Mouse (Mus musculus) Muller cell, postnatal 12 days (primary cell): Measurements from ENCODE around the gene Gtf2e1.

Experiments used
- DNase-seq: peaks from one replicate; pipeline ENCODE4 v3.0.0-alpha.2; 2015; ENCODE audit errors: inconsistent ontology term

Gtf2e1 gene

GRCm38 (mm10) chr16:37539611-37540580 lies at the start of gene Gtf2e1, which contains the start of gene Rabl3:
TSS of gene Gtf2e1 (minus strand) at chr16:37539789.
TSS of gene Rabl3 (plus strand) at chr16:37539885.
- DNase-seq, result peak; percentile 97

- no peak for DNase-seq
Observed at GRCm38 (mm10) chr16:37585129-37585563, 45.6 kb upstream of the Gtf2e1 start.

GRCm38 (mm10) chr16:37584218-37585035 lies 44.8 kb upstream of the Gtf2e1 start:
- peak; percentile 88 for DNase-seq

GRCm38 (mm10) chr16:37583801-37584200 lies 44.2 kb upstream of the Gtf2e1 start:
- no peak for DNase-seq

- DNase-seq, result no peak
Observed at GRCm38 (mm10) chr16:37583306-37583705, 43.7 kb upstream of the Gtf2e1 start.

GRCm38 (mm10) chr16:37581901-37582300 lies 42.3 kb upstream of the Gtf2e1 start:
- no peak for DNase-seq

- DNase-seq, result no peak
Observed at GRCm38 (mm10) chr16:37580651-37581050, 41.1 kb upstream of the Gtf2e1 start.

- DNase-seq, result no peak
Observed at GRCm38 (mm10) chr16:37579994-37580393, 40.4 kb upstream of the Gtf2e1 start, which contains the start of gene Hgd. TSS of gene Hgd (plus strand) at chr16:37580153.

GRCm38 (mm10) chr16:37579591-37579990 lies 40.0 kb upstream of the Gtf2e1 start:
- no peak for DNase-seq

- no peak for DNase-seq
Observed at GRCm38 (mm10) chr16:37575325-37575724, 35.7 kb upstream of the Gtf2e1 start.

- no peak for DNase-seq
Observed at GRCm38 (mm10) chr16:37573061-37573460, 33.5 kb upstream of the Gtf2e1 start.

- no peak for DNase-seq
Observed at GRCm38 (mm10) chr16:37572117-37572754, 32.6 kb upstream of the Gtf2e1 start.

- no peak for DNase-seq
Observed at GRCm38 (mm10) chr16:37571554-37571953, 32.0 kb upstream of the Gtf2e1 start.

GRCm38 (mm10) chr16:37567113-37568050 lies 27.8 kb upstream of the Gtf2e1 start:
- peak; percentile 7 for DNase-seq

GRCm38 (mm10) chr16:37566107-37566506 lies 26.5 kb upstream of the Gtf2e1 start:
- DNase-seq, result no peak

GRCm38 (mm10) chr16:37565117-37565516 lies 25.5 kb upstream of the Gtf2e1 start:
- DNase-seq, result no peak

GRCm38 (mm10) chr16:37562961-37563360 lies 23.4 kb upstream of the Gtf2e1 start:
- DNase-seq, result no peak

- DNase-seq, result no peak
Observed at GRCm38 (mm10) chr16:37562414-37562813, 22.8 kb upstream of the Gtf2e1 start.

- no peak for DNase-seq
Observed at GRCm38 (mm10) chr16:37552824-37553223, 13.2 kb upstream of the Gtf2e1 start.

- DNase-seq, result no peak
Observed at GRCm38 (mm10) chr16:37550981-37551380, 11.4 kb upstream of the Gtf2e1 start.

GRCm38 (mm10) chr16:37550266-37550665 lies 10.7 kb upstream of the Gtf2e1 start:
- no peak for DNase-seq
